Mouse (Mus musculus): Measurements from ENCODE around the gene Mfap3l. TPM values are rescaled to one million over a fixed set of nuclear protein-coding genes. Genes with fewer than 3 reads are reported as not detected.
"Not testable (repeated sequence)": the region's sequence is repeated elsewhere in the genome, so short reads cannot be mapped to it uniquely, and the experiment has no call there.

Mfap3l gene
- polyA plus RNA-seq, 1 experiment, result 0.82 TPM

- 67% methylated on average over 1 of the region's 1 CpGs for WGBS
Measured at GRCm38 (mm10) chr8:60649081-60649480, 16.5 kb downstream of the Mfap3l start.

GRCm38 (mm10) chr8:60650119-60650518 lies 17.5 kb downstream of the Mfap3l start:
- H3K36me3 ChIP-seq (ENCODE audit: control insufficient read depth, insufficient read depth, low read length), result no peaks in the 10 kb centered on the region
- no peak overlapping the region for H3K27ac ChIP-seq (ENCODE audit: insufficient read depth, low read length)
- TF ChIP-seq CTCF (IDR thresholded peaks at IDR 0.05; ENCODE audit: extremely low read depth, insufficient read depth, insufficient read length, insufficient replicate concordance) (no peak), POLR2A (IDR thresholded peaks at IDR 0.05; ENCODE audit: low read depth, low read length) (no peak)
- H3K4me3 ChIP-seq (ENCODE audit: extremely low read depth, insufficient read depth, insufficient read length), result no peak overlapping the region
- 80% methylated on average over 4 of the region's 4 CpGs for WGBS
- H3K27me3 ChIP-seq (ENCODE audit: control insufficient read depth, insufficient read depth, low read length), result no peaks in the 10 kb centered on the region
- DNase-seq (ENCODE audit: low read depth in 1 of 2, low spot score in 2 of 2), result no peak
- no peaks in the 10 kb centered on the region for H3K4me1 ChIP-seq (ENCODE audit: control insufficient read depth, insufficient read depth, insufficient read length)

More at GRCm38 (mm10) chr8:60649081-60649480, 16.5 kb downstream of the Mfap3l start:
- Histone ChIP-seq H3K4me3 (ENCODE audit: extremely low read depth, insufficient read depth, insufficient read length) (no peak overlapping the region), H3K4me1 (ENCODE audit: control insufficient read depth, insufficient read depth, insufficient read length) (no peaks in the 10 kb centered on the region), H3K27me3 (ENCODE audit: control insufficient read depth, insufficient read depth, low read length) (no peaks in the 10 kb centered on the region), H3K36me3 (ENCODE audit: control insufficient read depth, insufficient read depth, low read length) (no peaks in the 10 kb centered on the region), H3K27ac (ENCODE audit: insufficient read depth, low read length) (no peak overlapping the region)
- no peak for TF ChIP-seq CTCF (IDR thresholded peaks at IDR 0.05; ENCODE audit: extremely low read depth, insufficient read depth, insufficient read length, insufficient replicate concordance)
- no peak for TF ChIP-seq POLR2A (IDR thresholded peaks at IDR 0.05; ENCODE audit: low read depth, low read length)
- DNase-seq (ENCODE audit: low read depth in 1 of 2, low spot score in 2 of 2), result no peak

DNA sequence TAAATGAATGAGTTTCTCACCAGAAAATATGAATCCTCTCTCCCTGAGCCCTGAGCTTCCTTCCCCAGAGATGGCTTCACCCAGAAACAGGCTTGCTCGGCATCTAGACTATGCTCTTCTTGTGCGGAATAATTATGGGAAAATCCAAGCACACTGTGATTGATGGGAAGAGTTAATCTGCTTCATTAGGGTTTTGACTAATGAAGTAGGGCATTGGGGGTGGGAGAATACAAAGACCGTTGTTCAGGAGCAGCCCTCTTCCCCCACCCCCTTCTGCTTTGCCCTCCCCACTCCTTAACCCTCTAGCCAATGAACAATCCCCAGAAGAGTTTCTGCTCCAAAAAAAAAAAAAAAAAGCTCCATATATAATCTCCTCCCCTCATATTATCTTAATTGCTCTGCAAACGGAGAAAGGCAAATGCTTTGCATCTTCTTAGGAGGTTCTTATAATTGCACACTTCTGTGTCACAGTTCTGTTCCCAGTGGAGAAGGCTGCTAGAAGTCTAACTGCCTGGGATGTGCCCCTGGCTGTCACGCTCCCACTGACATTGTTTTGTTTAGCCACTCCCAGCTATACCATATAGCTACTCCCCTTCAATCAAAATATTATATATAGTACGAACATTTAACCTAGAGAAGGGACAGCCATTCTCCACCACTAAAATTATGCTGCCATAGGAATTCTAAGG lies 24.9 kb downstream of the Mfap3l start:
- Histone ChIP-seq H3K4me3 (ENCODE audit: extremely low read depth, insufficient read depth, insufficient read length) (no peak overlapping the region), H3K27me3 (ENCODE audit: control insufficient read depth, insufficient read depth, low read length) (no peaks in the 10 kb centered on the region), H3K4me1 (ENCODE audit: control insufficient read depth, insufficient read depth, insufficient read length) (no peaks in the 10 kb centered on the region), H3K27ac (ENCODE audit: insufficient read depth, low read length) (no peak overlapping the region), H3K36me3 (ENCODE audit: control insufficient read depth, insufficient read depth, low read length) (no peaks in the 10 kb centered on the region)
- TF ChIP-seq POLR2A (IDR thresholded peaks at IDR 0.05; ENCODE audit: low read depth, low read length), result no peak
- TF ChIP-seq CTCF (IDR thresholded peaks at IDR 0.05; ENCODE audit: extremely low read depth, insufficient read depth, insufficient read length, insufficient replicate concordance), result no peak
- 87% methylated on average over 6 of the region's 6 CpGs for WGBS
- DNase-seq (ENCODE audit: low read depth in 1 of 2, low spot score in 2 of 2), result no peak

DNA sequence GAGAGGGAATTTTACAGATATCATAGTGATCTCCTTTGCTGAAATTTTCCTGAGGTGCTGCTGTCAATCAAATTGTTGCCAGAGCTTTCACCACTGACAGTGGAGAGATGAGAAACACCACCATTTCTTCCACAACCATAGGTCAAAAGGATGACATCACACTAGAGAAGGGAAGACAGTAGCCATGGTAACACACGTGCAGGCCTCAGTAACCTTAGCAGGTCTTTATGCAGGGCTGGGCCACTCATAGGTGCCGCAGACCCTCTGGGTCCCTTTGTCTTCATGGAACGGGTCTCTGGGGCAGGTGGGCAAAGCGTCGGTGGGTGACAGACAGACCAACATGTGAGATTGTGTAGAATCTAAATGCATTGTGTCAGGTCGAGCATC lies 25.5 kb downstream of the Mfap3l start:
- WGBS, result 84% methylated on average over 6 of the region's 6 CpGs
- no peak for DNase-seq (ENCODE audit: low read depth in 1 of 2, low spot score in 2 of 2)
- Histone ChIP-seq H3K4me3 (ENCODE audit: extremely low read depth, insufficient read depth, insufficient read length) (no peak overlapping the region), H3K27ac (ENCODE audit: insufficient read depth, low read length) (no peak overlapping the region), H3K27me3 (ENCODE audit: control insufficient read depth, insufficient read depth, low read length) (no peaks in the 10 kb centered on the region), H3K4me1 (ENCODE audit: control insufficient read depth, insufficient read depth, insufficient read length) (no peaks in the 10 kb centered on the region), H3K36me3 (ENCODE audit: control insufficient read depth, insufficient read depth, low read length) (no peaks in the 10 kb centered on the region)
- TF ChIP-seq POLR2A (IDR thresholded peaks at IDR 0.05; ENCODE audit: low read depth, low read length) (no peak), CTCF (IDR thresholded peaks at IDR 0.05; ENCODE audit: extremely low read depth, insufficient read depth, insufficient read length, insufficient replicate concordance) (no peak)

GRCm38 (mm10) chr8:60658686-60659085 lies 26.1 kb downstream of the Mfap3l start:
- H3K27ac ChIP-seq (ENCODE audit: insufficient read depth, low read length); H3K4me1 ChIP-seq (ENCODE audit: control insufficient read depth, insufficient read depth, insufficient read length); DNase-seq (ENCODE audit: low read depth in 1 of 2, low spot score in 2 of 2); H3K27me3 ChIP-seq (ENCODE audit: control insufficient read depth, insufficient read depth, low read length); H3K36me3 ChIP-seq (ENCODE audit: control insufficient read depth, insufficient read depth, low read length); H3K4me3 ChIP-seq (ENCODE audit: extremely low read depth, insufficient read depth, insufficient read length): not testable (repeated sequence)
- WGBS, result 88% methylated on average over 2 of the region's 2 CpGs

GRCm38 (mm10) chr8:60659721-60660120 lies 27.1 kb downstream of the Mfap3l start:
- H3K27me3 ChIP-seq (ENCODE audit: control insufficient read depth, insufficient read depth, low read length), result no peaks in the 10 kb centered on the region
- no peaks in the 10 kb centered on the region for H3K36me3 ChIP-seq (ENCODE audit: control insufficient read depth, insufficient read depth, low read length)
- no peak overlapping the region for H3K27ac ChIP-seq (ENCODE audit: insufficient read depth, low read length)
- DNase-seq (ENCODE audit: low read depth in 1 of 2, low spot score in 2 of 2), result no peak
- TF ChIP-seq POLR2A (IDR thresholded peaks at IDR 0.05; ENCODE audit: low read depth, low read length) (no peak), CTCF (IDR thresholded peaks at IDR 0.05; ENCODE audit: extremely low read depth, insufficient read depth, insufficient read length, insufficient replicate concordance) (no peak)
- no peak overlapping the region for H3K4me3 ChIP-seq (ENCODE audit: extremely low read depth, insufficient read depth, insufficient read length)
- WGBS, result 90% methylated on average over 8 of the region's 8 CpGs
- H3K4me1 ChIP-seq (ENCODE audit: control insufficient read depth, insufficient read depth, insufficient read length), result no peaks in the 10 kb centered on the region

- H3K4me1 ChIP-seq (ENCODE audit: control insufficient read depth, insufficient read depth, insufficient read length), result no peaks in the 10 kb centered on the region
- H3K36me3 ChIP-seq (ENCODE audit: control insufficient read depth, insufficient read depth, low read length), result no peaks in the 10 kb centered on the region
- no peak for DNase-seq (ENCODE audit: low read depth in 1 of 2, low spot score in 2 of 2)
- no peaks in the 10 kb centered on the region for H3K27me3 ChIP-seq (ENCODE audit: control insufficient read depth, insufficient read depth, low read length)
- H3K4me3 ChIP-seq (ENCODE audit: extremely low read depth, insufficient read depth, insufficient read length), result no peak overlapping the region
- WGBS, result 87% methylated on average over 2 of the region's 2 CpGs
- TF ChIP-seq CTCF (IDR thresholded peaks at IDR 0.05; ENCODE audit: extremely low read depth, insufficient read depth, insufficient read length, insufficient replicate concordance) (no peak), POLR2A (IDR thresholded peaks at IDR 0.05; ENCODE audit: low read depth, low read length) (no peak)
- H3K27ac ChIP-seq (ENCODE audit: insufficient read depth, low read length), result no peak overlapping the region
Measured at GRCm38 (mm10) chr8:60661191-60661590, 28.6 kb downstream of the Mfap3l start.
